Comparison of ENCODE assay signal across 10 mouse cellular contexts in genomic region chr11:99292846-99293245, GRCm38 (mm10). TPM values are rescaled to one million over a fixed set of nuclear protein-coding genes. Genes with fewer than 3 reads are reported as not detected.
DNase-seq lines count a peak whose midpoint lies in the region; ATAC-seq and TF ChIP-seq lines count a peak whose summit lies in the region.
"Had no signal": no experiment of that assay in that cellular context is flagged by ENCODE, and none has a peak within 500 bp of the region (broad histone marks: within the 10 kb centered on the region; RNA-seq: fewer than 3 reads in every experiment).

No protein-coding gene starts in this region.

- no peak overlapping the region for H3K4me3 ChIP-seq in liver, adult 2 months (ENCODE audit: insufficient read depth, low read depth, low read length)
- H3K4me3 ChIP-seq in liver, embryonic 12.5 days = no peak overlapping the region
- H3K4me3 ChIP-seq in cortical plate, adult 2 months (ENCODE audit: insufficient read depth, low read length) = no peak overlapping the region
- H3K4me3 ChIP-seq in lung, embryonic 14.5 days (ENCODE audit: low read depth, low read length) = no peak overlapping the region
- H3K4me3 ChIP-seq: embryonic facial prominence, embryonic 13.5 days had no signal

- H3K9ac ChIP-seq in liver, adult 2 months (ENCODE audit: low read depth, low read length) = no peak overlapping the region
- no peak overlapping the region for H3K9ac ChIP-seq in liver, embryonic 12.5 days
- H3K9ac ChIP-seq in lung, embryonic 14.5 days = no peak overlapping the region
- H3K9ac ChIP-seq: embryonic facial prominence, embryonic 13.5 days had no signal

- H3K27me3 ChIP-seq in liver, adult 2 months (ENCODE audit: control insufficient read depth, insufficient read depth, low read length) = peaks cover 3% of the 10 kb centered on the region; the same call in 1 of the 2 replicates
- H3K27me3 ChIP-seq in liver, embryonic 12.5 days (replicated peaks) = no peaks in the 10 kb centered on the region
- no peaks in the 10 kb centered on the region for H3K27me3 ChIP-seq in lung, embryonic 14.5 days (ENCODE audit: insufficient read depth, low read length)
- H3K27me3 ChIP-seq: embryonic facial prominence, embryonic 13.5 days had no signal

- no peaks in the 10 kb centered on the region for H3K36me3 ChIP-seq in liver, adult 2 months (ENCODE audit: control insufficient read depth, insufficient read depth, low read length)
- no peaks in the 10 kb centered on the region for H3K36me3 ChIP-seq in liver, embryonic 12.5 days
- no peaks in the 10 kb centered on the region for H3K36me3 ChIP-seq in lung, embryonic 14.5 days (ENCODE audit: insufficient read depth)
- H3K36me3 ChIP-seq: embryonic facial prominence, embryonic 13.5 days had no signal

- 59% methylated on average over 5 of the region's 5 CpGs for WGBS in liver, adult 2 months
- 52% methylated on average over 5 of the region's 5 CpGs for whole genome bisulfite sequencing in liver, embryonic 12.5 days (ENCODE audit: insufficient replicate concordance)
- WGBS in lung, embryonic 14.5 days = 56% methylated on average over 5 of the region's 5 CpGs

- no peaks in the 10 kb centered on the region for H3K79me2 ChIP-seq in liver, adult 2 months (ENCODE audit: control insufficient read depth, insufficient read depth, low read length)

- no peaks in the 10 kb centered on the region for H3K9me3 ChIP-seq in liver, embryonic 12.5 days (replicated peaks)
- H3K9me3 ChIP-seq in lung, embryonic 14.5 days (ENCODE audit: low read depth, low read length) = no peaks in the 10 kb centered on the region
- H3K9me3 ChIP-seq: embryonic facial prominence, embryonic 13.5 days had no signal

- no peaks in the 10 kb centered on the region for H3K4me1 ChIP-seq in liver, adult 2 months (ENCODE audit: control insufficient read depth, insufficient read depth, low read length)
- no peaks in the 10 kb centered on the region for H3K4me1 ChIP-seq in liver, embryonic 12.5 days
- H3K4me1 ChIP-seq in cortical plate, adult 2 months (ENCODE audit: control insufficient read depth, insufficient read depth, low read length) = no peaks in the 10 kb centered on the region
- H3K4me1 ChIP-seq in lung, embryonic 14.5 days (ENCODE audit: insufficient read depth) = no peaks in the 10 kb centered on the region
- H3K4me1 ChIP-seq: embryonic facial prominence, embryonic 13.5 days had no signal

- no peak for ATAC-seq in liver, embryonic 12.5 days
- no peak for ATAC-seq in lung, embryonic 14.5 days (ENCODE audit: insufficient read depth)

- TF ChIP-seq POLR2A in liver, adult 2 months (IDR thresholded peaks at IDR 0.05; ENCODE audit: extremely low read depth, insufficient read depth, low read length) = no peak
- TF ChIP-seq POLR2A in cortical plate, adult 2 months (IDR thresholded peaks at IDR 0.05; ENCODE audit: extremely low read depth, insufficient read depth, low read length) = no peak

- TF ChIP-seq CTCF in liver, adult 2 months (IDR thresholded peaks at IDR 0.05; ENCODE audit: low read depth, low read length) = peak; percentile 61
- TF ChIP-seq CTCF in cortical plate, adult 2 months (IDR thresholded peaks at IDR 0.05; ENCODE audit: extremely low read depth, insufficient read depth, low read length) = peak; percentile 70
- TF ChIP-seq CTCF in lung, embryonic 14.5 days (IDR thresholded peaks at IDR 0.05; ENCODE audit: low read depth) = peak; percentile 64

- no peak overlapping the region for H3K27ac ChIP-seq in liver, adult 2 months (replicated peaks; ENCODE audit: insufficient read depth, low read depth, low read length)
- no peak overlapping the region for H3K27ac ChIP-seq in liver, embryonic 12.5 days
- H3K27ac ChIP-seq in cortical plate, adult 2 months (ENCODE audit: insufficient read depth, low read length) = no peak overlapping the region
- H3K27ac ChIP-seq in lung, embryonic 14.5 days (ENCODE audit: low read depth) = no peak overlapping the region
- H3K27ac ChIP-seq: embryonic facial prominence, embryonic 13.5 days had no signal

- peak; percentile 24 for DNase-seq in liver, adult 2 months (ENCODE audit: extremely low read depth, low read depth, low spot score)
- peak; percentile 22 for DNase-seq in WW6 (ENCODE audit: low read depth, low spot score)
- peak; percentile 49 for DNase-seq in kidney, adult 9 months
- DNase-seq in lung, embryonic 14.5 days = peak; percentile 61
- DNase-seq in spleen, postnatal 10 days (ENCODE audit: low spot score in 2 of 2) = peak; percentile 8 to 65
- no peak for DNase-seq in urinary bladder, postnatal 4 days (ENCODE audit: low spot score in 2 of 2)

- H3K4me2 ChIP-seq in liver, embryonic 12.5 days = no peak overlapping the region
- H3K4me2 ChIP-seq in lung, embryonic 14.5 days = no peak overlapping the region
- H3K4me2 ChIP-seq: embryonic facial prominence, embryonic 13.5 days had no signal

RNA-seq across cellular contexts. Expression of gene Krt24, which starts 7.8 kb away (rescaled TPM):
- not detected in 2 replicates for total RNA-seq in liver, adult 2 months (2014; rRNA removed)
- not detected in 2 replicates for polyA plus RNA-seq in liver, adult 2 months (2012; rRNA removed)
- polyA plus RNA-seq in liver, embryonic 12.5 days (2016; fragmentation: Nextera tagmentation; extraction: Ambion mirVana) = not detected in 2 replicates
- not detected in 2 replicates for polyA plus RNA-seq in cortical plate, adult 2 months (2012; rRNA removed)
- not detected in 2 replicates for polyA plus RNA-seq in lung, embryonic 14.5 days (2014; fragmentation: Nextera tagmentation; extraction: Ambion mirVana)
- polyA plus RNA-seq: liver, embryonic 16.5 days had no signal

RNA-seq across cellular contexts. Expression of gene Krt25, which starts 29.9 kb away (rescaled TPM):
- total RNA-seq in liver, adult 2 months (2014; rRNA removed) = not detected in 2 replicates
- not detected in 2 replicates for polyA plus RNA-seq in liver, adult 2 months (2012; rRNA removed)
- not detected in 2 replicates for polyA plus RNA-seq in liver, embryonic 12.5 days (2016; fragmentation: Nextera tagmentation; extraction: Ambion mirVana)
- polyA plus RNA-seq in cortical plate, adult 2 months (2012; rRNA removed) = 0.04 TPM in 1 of 2 replicates, not detected in the other
- polyA plus RNA-seq in lung, embryonic 14.5 days (2014; fragmentation: Nextera tagmentation; extraction: Ambion mirVana) = not detected in 2 replicates
- polyA plus RNA-seq: liver, embryonic 16.5 days had no signal

RNA-seq across cellular contexts. Expression of gene Krt26, which starts 44.9 kb away (rescaled TPM):
- not detected in 2 replicates for total RNA-seq in liver, adult 2 months (2014; rRNA removed)
- not detected in 2 replicates for polyA plus RNA-seq in liver, adult 2 months (2012; rRNA removed)
- not detected in 2 replicates for polyA plus RNA-seq in liver, embryonic 12.5 days (2016; fragmentation: Nextera tagmentation; extraction: Ambion mirVana)
- polyA plus RNA-seq in cortical plate, adult 2 months (2012; rRNA removed) = 0.04 TPM in 1 of 2 replicates, not detected in the other
- not detected in 2 replicates for polyA plus RNA-seq in lung, embryonic 14.5 days (2014; fragmentation: Nextera tagmentation; extraction: Ambion mirVana)
- polyA plus RNA-seq: embryonic facial prominence, embryonic 13.5 days; liver, embryonic 16.5 days had no signal

RNA-seq across cellular contexts. Expression of gene Krt222, which starts 49.0 kb away (rescaled TPM):
- 0.07 and 0.09 TPM in 2 replicates for total RNA-seq in liver, adult 2 months (2014; rRNA removed)
- not detected in 2 replicates for polyA plus RNA-seq in liver, adult 2 months (2012; rRNA removed)
- polyA plus RNA-seq in liver, embryonic 12.5 days (2016; fragmentation: Nextera tagmentation; extraction: Ambion mirVana) = 0.04 and 0.08 TPM in 2 replicates
- polyA plus RNA-seq in cortical plate, adult 2 months (2012; rRNA removed) = 25.1 and 27.0 TPM in 2 replicates
- polyA plus RNA-seq in lung, embryonic 14.5 days (2014; fragmentation: Nextera tagmentation; extraction: Ambion mirVana) = 0.05 and 0.14 TPM in 2 replicates

RNA-seq across cellular contexts. Expression of gene Krt27, which starts 58.1 kb away (rescaled TPM):
- total RNA-seq in liver, adult 2 months (2014; rRNA removed) = not detected in 2 replicates
- not detected in 2 replicates for polyA plus RNA-seq in liver, adult 2 months (2012; rRNA removed)
- polyA plus RNA-seq in liver, embryonic 12.5 days (2016; fragmentation: Nextera tagmentation; extraction: Ambion mirVana) = not detected in 2 replicates
- polyA plus RNA-seq in cortical plate, adult 2 months (2012; rRNA removed) = not detected in 2 replicates
- not detected in 2 replicates for polyA plus RNA-seq in lung, embryonic 14.5 days (2014; fragmentation: Nextera tagmentation; extraction: Ambion mirVana)
- polyA plus RNA-seq: liver, embryonic 16.5 days had no signal

Comparison
In these comparisons a context has a peak if more than half of its experiments do, and no peak if none do; other contexts are left out.
1. DNase-seq: peak in liver, adult 2 months (single experiment), WW6 (single experiment), kidney, adult 9 months (single experiment), lung, embryonic 14.5 days (single experiment) and spleen, postnatal 10 days (2 of 2); none in urinary bladder, postnatal 4 days (0 of 2).
2. Peak in every context shown above with its lines, with median percentiles within 50 percentile points of each other: CTCF ChIP-seq.